Mouse (Mus musculus) small intestine, adult 2 months (tissue): ENCODE data around the gene Shld2. TPM values are rescaled to one million over a fixed set of nuclear protein-coding genes. Genes with fewer than 3 reads are reported as not detected.

Source experiments
- H3K27ac ChIP-seq: fragments of 200-500 bp; 2 replicates; pipeline ENCODE4 v1.5.1; 2012; ENCODE audit warnings: low read depth, low read length, control low read depth, inconsistent platforms; ENCODE audit not compliant: insufficient read depth
- H3K27me3 ChIP-seq: fragments of 200-500 bp; 2 replicates; pipeline ENCODE4 v1.6.1; 2012; ENCODE audit warnings: mild to moderate bottlenecking, moderate library complexity, low read length, inconsistent platforms; ENCODE audit not compliant: control insufficient read depth, insufficient read depth
- H3K36me3 ChIP-seq: fragments of 200-500 bp; 2 replicates; pipeline ENCODE4 v1.6.1; 2012; ENCODE audit warnings: mild to moderate bottlenecking, low read length, control low read depth, inconsistent platforms; ENCODE audit not compliant: control insufficient read depth, insufficient read depth
- H3K4me1 ChIP-seq: fragments of 200-500 bp; 2 replicates; pipeline ENCODE4 v1.6.1; 2012; ENCODE audit warnings: low read length, inconsistent platforms, mixed read lengths; ENCODE audit not compliant: control insufficient read depth, insufficient read depth, insufficient read length
- H3K4me3 ChIP-seq: fragments of 200-500 bp; 2 replicates; pipeline ENCODE4 v1.5.1; 2012; ENCODE audit warnings: low read depth, mild to moderate bottlenecking, control low read depth, inconsistent platforms, low read length, moderate library complexity
- CTCF ChIP-seq: fragments of 200-500 bp; IDR thresholded peaks from 2 replicates; pipeline ENCODE4 v1.5.1; 2012; ENCODE audit warnings: low read depth, mild to moderate bottlenecking, control low read depth, inconsistent platforms, low read length, moderate library complexity, mixed read lengths; ENCODE audit not compliant: insufficient replicate concordance, insufficient read length; ENCODE audit errors: extremely low read depth
- POLR2A ChIP-seq: fragments of 200-500 bp; IDR thresholded peaks from 2 replicates; pipeline ENCODE4 v1.6.1; 2012; ENCODE audit warnings: low read depth, mild to moderate bottlenecking, control low read depth, inconsistent platforms, low read length, moderate library complexity
- WGBS: fragments of 180-500 bp; shearing (Covaris S2); methylation state at CpG from one replicate; pipeline ENCODE4 v1.1.7; 2018; 5-methylcytosine and 5-hydroxymethylcytosine counted together
- polyA plus RNA-seq: library from polyadenylated mRNA; depleted of rRNA; stranded (reverse); fragments of >200 nt; gene quantifications from 2 replicates; pipeline ENCODE4 v1.2.3, GENCODE M21; 2012; rRNA removed

The Shld2 gene
- polyA plus RNA-seq, result 0.19 and 0.79 TPM in 2 replicates

- Histone ChIP-seq H3K27ac (peak within 1 kb of the TSS; percentile 95), H3K4me3 (peak within 1 kb of the TSS; percentile 95)
- WGBS, result under 1% methylated on average over 95 of the region's 100 CpGs
Observed at GRCm38 (mm10) chr14:34310234-34310965, at the start of gene Shld2, which contains the start of gene Glud1. Shld2 (minus strand) TSS chr14:34310493. Glud1 (plus strand) TSS chr14:34310727.

DNA sequence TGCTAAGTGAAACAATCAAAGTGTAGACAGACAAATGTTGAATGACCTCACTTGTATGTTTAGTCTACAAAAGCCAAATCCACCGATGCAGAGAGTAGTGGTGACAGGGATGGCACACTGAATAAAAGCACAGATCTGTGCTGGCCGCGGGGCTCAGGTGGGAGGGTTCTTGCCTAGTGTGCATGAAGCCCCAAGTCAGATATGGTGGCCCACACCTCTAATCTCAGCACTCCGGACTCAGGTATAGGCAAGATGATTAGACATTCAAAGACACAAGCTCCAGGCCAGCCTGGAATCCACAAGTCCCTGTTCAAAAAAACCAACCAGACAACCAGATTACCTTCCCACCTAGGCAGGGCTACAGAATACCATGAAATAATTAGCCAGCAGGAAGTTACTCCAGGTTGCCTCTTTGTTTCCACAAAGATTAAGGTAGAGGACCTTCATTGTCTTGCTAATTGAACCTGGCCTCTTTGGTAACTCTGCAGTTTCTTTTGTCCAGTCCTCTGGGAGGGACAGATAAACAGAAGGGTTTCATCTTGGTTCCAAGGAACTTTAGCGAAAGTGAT is 49.5 kb upstream of the Shld2 start:
- no peaks in the 10 kb centered on the region for H3K36me3 ChIP-seq
- WGBS, result 65% methylated on average over 5 of the region's 5 CpGs
- peaks cover 16% of the 10 kb centered on the region; the same call in 1 of the 2 replicates for H3K4me1 ChIP-seq
- H3K27ac ChIP-seq, result no peak overlapping the region
- no peak overlapping the region for H3K4me3 ChIP-seq
- no peak for TF ChIP-seq CTCF
- H3K27me3 ChIP-seq, result no peaks in the 10 kb centered on the region

More at GRCm38 (mm10) chr14:34310234-34310965, at the start of gene Shld2, which contains the start of gene Glud1:
- TF ChIP-seq CTCF, result no peak
- TF ChIP-seq POLR2A, result peak; percentile 90
- peaks cover 6% of the 10 kb centered on the region for H3K36me3 ChIP-seq
- H3K4me1 ChIP-seq, result peaks cover 4% of the 10 kb centered on the region; the same call in 1 of the 2 replicates
- H3K27me3 ChIP-seq, result no peaks in the 10 kb centered on the region

- TF ChIP-seq POLR2A (no peak), CTCF (no peak)
- no peak overlapping the region for H3K27ac ChIP-seq
- no peaks in the 10 kb centered on the region for H3K27me3 ChIP-seq
- no peak overlapping the region for H3K4me3 ChIP-seq
- H3K36me3 ChIP-seq, result no peaks in the 10 kb centered on the region
- H3K4me1 ChIP-seq, result peaks cover 8% of the 10 kb centered on the region; the same call in 1 of the 2 replicates
- WGBS, result 68% methylated on average over 7 of the region's 7 CpGs
Observed at GRCm38 (mm10) chr14:34357671-34358455, 47.6 kb upstream of the Shld2 start.

GRCm38 (mm10) chr14:34355301-34355700 is 45.0 kb upstream of the Shld2 start, which contains the start of gene Fam25c:
Fam25c (minus strand) TSS chr14:34355433.
- Histone ChIP-seq H3K27me3 (no peaks in the 10 kb centered on the region), H3K4me1 (no peaks in the 10 kb centered on the region), H3K4me3 (no peak within 1 kb of the TSS), H3K27ac (no peak within 1 kb of the TSS), H3K36me3 (no peaks in the 10 kb centered on the region)
- no peak for TF ChIP-seq POLR2A
- no peak for TF ChIP-seq CTCF
- 86% methylated on average over 6 of the region's 6 CpGs for WGBS

- Histone ChIP-seq H3K27me3 (no peaks in the 10 kb centered on the region), H3K4me3 (no peak overlapping the region), H3K4me1 (no peaks in the 10 kb centered on the region), H3K27ac (no peak overlapping the region), H3K36me3 (no peaks in the 10 kb centered on the region)
- 53% methylated on average over 4 of the region's 4 CpGs for WGBS
- TF ChIP-seq POLR2A, result no peak
- no peak for TF ChIP-seq CTCF
Observed at GRCm38 (mm10) chr14:34354456-34354855, 44.2 kb upstream of the Shld2 start.

DNA sequence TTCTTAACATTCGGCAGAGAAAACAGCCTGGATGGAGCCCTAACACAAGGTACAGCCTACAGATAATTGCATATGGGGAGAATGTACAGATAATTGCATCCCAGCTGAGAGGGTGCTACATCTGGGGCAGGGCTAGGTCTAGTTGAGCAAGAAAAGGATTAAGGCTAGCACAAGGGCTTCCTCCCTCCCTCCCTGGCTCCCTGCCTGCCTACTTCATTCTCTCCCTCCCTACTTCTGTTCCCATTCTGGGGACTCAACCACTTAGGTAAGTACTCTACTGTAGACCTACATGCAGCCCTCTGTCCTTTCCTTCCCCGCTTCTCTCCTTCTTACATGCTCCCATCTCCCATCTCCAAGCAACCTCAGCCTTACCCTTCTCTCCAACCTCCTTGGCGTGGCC is 43.0 kb upstream of the Shld2 start:
- Histone ChIP-seq H3K4me1 (no peaks in the 10 kb centered on the region), H3K36me3 (no peaks in the 10 kb centered on the region), H3K4me3 (no peak overlapping the region), H3K27ac (no peak overlapping the region), H3K27me3 (no peaks in the 10 kb centered on the region)
- 91% methylated on average over 3 of the region's 3 CpGs for WGBS
- TF ChIP-seq POLR2A (no peak), CTCF (no peak)
